Mouse (Mus musculus) CH12.LX (cell line): ENCODE data around the gene Hist2h4. TPM values are rescaled to one million over a fixed set of nuclear protein-coding genes. Genes with fewer than 3 reads are reported as not detected.

Experiments used
- DNase-seq: peaks from one replicate; pipeline ENCODE4 v3.0.0-alpha.2; 2013; ENCODE audit errors: extremely low read depth
- H3K27ac ChIP-seq: 2 replicates; pipeline ENCODE4 v1.5.1; 2012; ENCODE audit warnings: low read depth, mild to moderate bottlenecking, control low read depth, moderate library complexity; ENCODE audit not compliant: insufficient read depth
- H3K27me3 ChIP-seq: replicated peaks from 2 replicates; pipeline ENCODE3; 2012; ENCODE audit warnings: inconsistent platforms
- H3K36me3 ChIP-seq, 2 experiments: replicated peaks in 1 of 2; 2 replicates each; pipeline versions ENCODE3 to v1.6.1; 2012; ENCODE audit warnings: inconsistent platforms in 1 of 2, low read length in 1 of 2, mild to moderate bottlenecking in 1 of 2, mixed read lengths in 1 of 2, moderate library complexity in 1 of 2; ENCODE audit not compliant: control insufficient read depth in 1 of 2, insufficient read depth in 1 of 2
- H3K4me1 ChIP-seq, 2 experiments: 2 replicates each; pipeline ENCODE4 v1.6.1; 2012; ENCODE audit warnings: inconsistent platforms in 1 of 2, moderate library complexity in 1 of 2; ENCODE audit not compliant: insufficient read depth in 2 of 2, control insufficient read depth in 1 of 2
- H3K4me2 ChIP-seq: 2 replicates; pipeline ENCODE4 v1.6.1; 2012; ENCODE audit warnings: low read depth, mild to moderate bottlenecking, control low read depth; ENCODE audit not compliant: poor library complexity, insufficient read depth, severe bottlenecking
- H3K4me3 ChIP-seq, 3 experiments: fragments of 150-350 bp in 1 of 3; sonication (generic) in 1 of 3; replicated peaks in 1 of 3; 2 replicates each; pipeline versions ENCODE3 to v1.5.1; 2011 to 2012; ENCODE audit warnings: low read depth in 2 of 3, low read length in 2 of 3, mild to moderate bottlenecking in 2 of 3, moderate library complexity in 2 of 3, control low read depth in 1 of 3, improper control_type of control experiment in 1 of 3, inconsistent platforms in 1 of 3, mixed read lengths in 1 of 3; ENCODE audit not compliant: poor library complexity in 1 of 3
- H3K79me2 ChIP-seq: replicated peaks from 2 replicates; pipeline ENCODE4 v1.6.1; 2012; ENCODE audit warnings: mild to moderate bottlenecking, moderate library complexity; ENCODE audit not compliant: control insufficient read depth, poor library complexity, insufficient read depth, severe bottlenecking; ENCODE audit errors: extremely low read depth
- H3K9ac ChIP-seq: 2 replicates; pipeline ENCODE4 v1.6.1; 2012; ENCODE audit warnings: low read depth, mild to moderate bottlenecking, control low read depth, moderate library complexity; ENCODE audit not compliant: insufficient read depth
- H3K9me3 ChIP-seq: replicated peaks from 2 replicates; pipeline ENCODE3; 2012; ENCODE audit warnings: low read length, inconsistent platforms, mixed read lengths
- BHLHE40 ChIP-seq: IDR thresholded peaks from 2 replicates; pipeline ENCODE4 v1.6.1; 2011; ENCODE audit warnings: mild to moderate bottlenecking, low read depth, low read length, improper control_type of control experiment
- CHD1 ChIP-seq: IDR thresholded peaks from 2 replicates; pipeline ENCODE4 v1.6.1; 2012; ENCODE audit warnings: low read depth, low read length, improper control_type of control experiment, inconsistent platforms
- E2F4 ChIP-seq: IDR thresholded peaks from 2 replicates; pipeline ENCODE4 v1.6.1; 2011; ENCODE audit warnings: low read depth, low read length, improper control_type of control experiment; ENCODE audit not compliant: insufficient replicate concordance
- JUN ChIP-seq: IDR thresholded peaks from 2 replicates; pipeline ENCODE4 v1.6.1; 2011; ENCODE audit warnings: low read depth, mild to moderate bottlenecking, low read length, improper control_type of control experiment, moderate library complexity; ENCODE audit not compliant: insufficient read depth
- KAT2A ChIP-seq: IDR thresholded peaks from 2 replicates; pipeline ENCODE4 v1.6.1; 2012; ENCODE audit warnings: low read length, improper control_type of control experiment, inconsistent platforms; ENCODE audit not compliant: insufficient replicate concordance
- MAFK ChIP-seq: IDR thresholded peaks from 2 replicates; pipeline ENCODE4 v1.6.1; 2011; ENCODE audit warnings: low read length, improper control_type of control experiment; ENCODE audit not compliant: insufficient replicate concordance
- MAX ChIP-seq: IDR thresholded peaks from 2 replicates; pipeline ENCODE4 v1.6.1; 2011; ENCODE audit warnings: low read length, improper control_type of control experiment
- MAZ ChIP-seq: IDR thresholded peaks from 2 replicates; pipeline ENCODE4 v1.6.1; 2012; ENCODE audit warnings: low read depth, mild to moderate bottlenecking, inconsistent platforms, low read length, improper control_type of control experiment, moderate library complexity
- NELFE ChIP-seq: IDR thresholded peaks from 2 replicates; pipeline ENCODE4 v1.6.1; 2011; ENCODE audit warnings: low read depth, low read length, improper control_type of control experiment
- NRF1 ChIP-seq: IDR thresholded peaks from 2 replicates; pipeline ENCODE4 v1.6.1; 2014; ENCODE audit warnings: low read depth, mild to moderate bottlenecking, inconsistent platforms, low read length, improper control_type of control experiment, moderate library complexity
- PAX5 ChIP-seq: IDR thresholded peaks from 2 replicates; pipeline ENCODE4 v1.6.1; 2012; ENCODE audit warnings: low read length, inconsistent platforms, mixed read lengths
- POLR2AphosphoS2 ChIP-seq: IDR thresholded peaks from 2 replicates; pipeline ENCODE4 v1.6.1; 2011; ENCODE audit warnings: low read depth, low read length, improper control_type of control experiment
- SMC3 ChIP-seq: IDR thresholded peaks from 2 replicates; pipeline ENCODE4 v1.6.1; 2011; ENCODE audit warnings: low read depth, low read length, improper control_type of control experiment
- TCF12 ChIP-seq: IDR thresholded peaks from 2 replicates; pipeline ENCODE4 v1.6.1; 2014; ENCODE audit warnings: low read depth, mild to moderate bottlenecking, inconsistent platforms, low read length, improper control_type of control experiment
- USF1 ChIP-seq: IDR thresholded peaks from 2 replicates; pipeline ENCODE4 v1.6.1; 2014; ENCODE audit warnings: low read depth, mild to moderate bottlenecking, inconsistent platforms, low read length, improper control_type of control experiment
- USF2 ChIP-seq: conservative IDR thresholded peaks from 2 replicates; pipeline ENCODE4 v1.6.1; 2011; ENCODE audit warnings: low read depth, low read length, improper control_type of control experiment
- ZC3H11A ChIP-seq: IDR thresholded peaks from 2 replicates; pipeline ENCODE4 v1.6.1; 2012; ENCODE audit warnings: low read depth, mild to moderate bottlenecking, inconsistent platforms, low read length, improper control_type of control experiment
- ZKSCAN1 ChIP-seq: IDR thresholded peaks from 2 replicates; pipeline ENCODE4 v1.6.1; 2012; ENCODE audit warnings: low read depth, inconsistent platforms, low read length, improper control_type of control experiment, borderline replicate concordance
- dilution Hi-C: fragments of 300-500 bp; cut with MboI; formaldehyde crosslinking; loops from 2 replicates; pipeline ENCODE4 v1.14.3; 2020; ENCODE audit warnings: low sequenced_read_pairs; ENCODE audit not compliant: extremely low pct_unique_long_range_greater_than_20kb, extremely low pct_ligation_motif_present
- in situ Hi-C: fragments of 300-500 bp; cut with MboI; formaldehyde crosslinking; loops from 3 replicates; pipeline ENCODE4 v1.14.3; 2019; ENCODE audit warnings: low sequenced_read_pairs, low pct_ligation_motif_present, low pct_unique_long_range_greater_than_20kb, mixed read lengths
- polyA plus RNA-seq: library from polyadenylated mRNA; unstranded; fragments of >175 nt; gene quantifications from 2 replicates; pipeline ENCODE4 v1.2.1, GENCODE M21; 2012; ENCODE audit warnings: low read depth; ENCODE audit not compliant: insufficient read length
- total RNA-seq, 2 experiments: library from RNA; depleted of rRNA; stranded (reverse); fragments of 300-350 nt in 1 of 2; fragments of >200 nt in 1 of 2; gene quantifications; 2 replicates each; pipeline ENCODE4 v1.2.3; 2012 to 2014

Gene Hist2h4
- total and polyA plus RNA-seq, 3 experiments: 0.91 to 116 (median 2.5) TPM

- TF ChIP-seq MAZ (0 out of 2 replicates have a peak, but pooled peaks have one; percentile 18), NRF1 (no peak), PAX5 (no peak), CHD1 (no peak), USF1 (no peak), E2F4 (0 out of 2 replicates have a peak, but pooled peaks have one; percentile 19), SMC3 (no peak), MAX (peak; percentile 22; the same call in 1 of the 2 replicates), NELFE (peak; percentile 5; the same call in 1 of the 2 replicates), MAFK (no peak), USF2 (no peak), ZC3H11A (no peak), BHLHE40 (no peak), ZKSCAN1 (no peak), KAT2A (no peak), TCF12 (no peak)
Observed at GRCm38 (mm10) chr3:96230404-96230803, 32.7 kb downstream of the Hist2h4 start (continued).

DNA sequence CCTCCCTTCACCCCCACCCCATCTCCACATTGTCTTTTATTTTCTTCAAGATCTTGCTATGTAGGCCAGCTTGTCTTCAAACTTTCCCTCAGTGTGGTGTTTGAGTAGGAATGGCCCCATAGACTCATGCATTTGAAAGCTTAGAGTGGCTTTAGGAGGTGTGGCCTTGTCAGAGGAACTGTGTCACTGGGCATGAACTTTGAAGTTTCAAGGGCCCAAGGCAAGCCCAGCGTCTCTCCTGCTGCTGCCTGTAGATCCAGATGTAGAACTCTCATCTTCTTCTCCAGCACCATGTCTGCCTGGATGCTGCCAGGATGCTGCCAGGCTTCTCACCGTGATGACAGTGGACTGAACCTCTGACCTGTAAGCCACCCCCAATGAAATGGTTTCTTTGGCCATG lies 34.3 kb downstream of the Hist2h4 start:
- Histone ChIP-seq H3K36me3 (no peaks in the 10 kb centered on the region), H3K79me2 (peaks cover 3% of the 10 kb centered on the region), H3K9me3 (no peaks in the 10 kb centered on the region), H3K27ac (no peak overlapping the region), H3K27me3 (no peaks in the 10 kb centered on the region), H3K4me3 (no peak overlapping the region), H3K9ac (0 out of 2 replicates have a peak overlapping the region, but pooled peaks have one; percentile 17), H3K4me2 (no peak overlapping the region), H3K4me1 (peaks cover 29 to 97% of the 10 kb centered on the region in 2 experiments)
- in situ Hi-C loops (loop anchor here (10.0 kb wide), 2 partner anchors 264 to 574 kb away; partner anchors contain the start of gene Mcl1), dilution Hi-C loops (no loop called here)
- no peak for DNase-seq
- TF ChIP-seq JUN (no peak), ZC3H11A (no peak), TCF12 (no peak), POLR2AphosphoS2 (no peak)
